Mouse (Mus musculus) intestine, embryonic 16.5 days (tissue): ENCODE measurements around the gene Stpg2. TPM values are rescaled to one million over a fixed set of nuclear protein-coding genes. Genes with fewer than 3 reads are reported as not detected.
"Not testable (repeated sequence)": the region's sequence is repeated elsewhere in the genome, so short reads cannot be mapped to it uniquely, and the experiment has no call there.

Source experiments
- ATAC-seq: fragments of 200-750 bp; cut with Nextera tagmentation; 2 replicates; pipeline ENCODE4 v1.8.0; 2017; ENCODE audit warnings: moderate TSS enrichment, moderate library complexity
- H3K27ac ChIP-seq: fragments of 300-500 bp; sonication (generic); 2 replicates; pipeline ENCODE4 v1.5.1; 2014; ENCODE audit warnings: mild to moderate bottlenecking, low read length
- H3K27me3 ChIP-seq: fragments of 300-500 bp; sonication (generic); replicated peaks from 2 replicates; pipeline ENCODE4 v1.6.1; 2014; ENCODE audit warnings: low read length, control low read depth, mixed read lengths; ENCODE audit not compliant: control insufficient read depth, insufficient read depth
- H3K36me3 ChIP-seq: fragments of 300-500 bp; sonication (generic); 2 replicates; pipeline ENCODE4 v1.6.1; 2014; ENCODE audit warnings: low read length, control low read depth; ENCODE audit not compliant: control insufficient read depth, insufficient read depth
- H3K4me1 ChIP-seq: fragments of 300-500 bp; sonication (generic); 2 replicates; pipeline ENCODE4 v1.6.1; 2014; ENCODE audit warnings: low read length, control low read depth, mixed read lengths; ENCODE audit not compliant: control insufficient read depth, insufficient read depth
- H3K4me2 ChIP-seq: fragments of 300-500 bp; sonication (generic); 2 replicates; pipeline ENCODE4 v1.6.1; 2014; ENCODE audit warnings: low read depth, low read length, control low read depth
- H3K4me3 ChIP-seq: fragments of 300-500 bp; sonication (generic); 2 replicates; pipeline ENCODE4 v1.5.1; 2014; ENCODE audit warnings: mild to moderate bottlenecking, low read length
- H3K9ac ChIP-seq: fragments of 300-500 bp; sonication (generic); 2 replicates; pipeline ENCODE4 v1.6.1; 2014; ENCODE audit warnings: low read depth, low read length
- H3K9me3 ChIP-seq: fragments of 300-500 bp; sonication (generic); 2 replicates; pipeline ENCODE4 v1.6.1; 2016; ENCODE audit warnings: low read length, control low read depth; ENCODE audit not compliant: control insufficient read depth
- WGBS: fragments of 180-500 bp; shearing (Covaris S2); extraction: QIAGEN DNeasy Blood & Tissue Kit; methylation state at CpG from one replicate; pipeline ENCODE4 v1.1.7; 2014; 5-methylcytosine and 5-hydroxymethylcytosine counted together
- polyA plus RNA-seq: library from polyadenylated mRNA; unstranded; fragments of >200 nt; fragmentation: Nextera tagmentation; extraction: Ambion mirVana; gene quantifications from 2 replicates; pipeline ENCODE4 v1.2.1, GENCODE M21; 2015

Gene Stpg2
- polyA plus RNA-seq, 1 experiment from 2014 or later = not detected

DNA sequence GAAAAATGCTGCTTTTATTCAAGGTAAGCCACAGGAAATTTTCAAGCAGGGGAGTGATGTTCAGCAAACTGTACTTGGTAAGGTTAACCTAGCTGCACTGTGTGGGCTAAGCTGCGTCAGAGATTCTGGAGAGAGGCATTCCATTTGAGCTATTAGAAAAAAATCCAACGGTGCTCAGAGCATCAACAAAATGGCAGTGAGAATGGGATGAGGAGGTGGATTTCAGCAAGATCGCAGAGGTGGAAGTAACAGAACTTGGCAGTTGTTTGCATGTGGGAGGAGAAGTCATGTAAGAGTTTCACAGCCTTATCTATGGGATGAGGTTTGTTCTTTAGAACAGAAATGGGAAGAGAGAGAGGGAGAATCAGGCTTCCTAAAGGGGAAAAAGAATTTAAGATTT lies 5.2 kb upstream of the Stpg2 start:
- Histone ChIP-seq H3K27ac (no peak overlapping the region), H3K4me3 (no peak overlapping the region), H3K4me2 (no peak overlapping the region), H3K9me3 (no peaks in the 10 kb centered on the region), H3K4me1 (no peaks in the 10 kb centered on the region), H3K36me3 (no peaks in the 10 kb centered on the region), H3K9ac (no peak overlapping the region), H3K27me3 (no peaks in the 10 kb centered on the region; the same call in 1 of the 2 replicates)
- ATAC-seq = no peak
- 79% methylated on average over 3 of the region's 3 CpGs for WGBS

DNA sequence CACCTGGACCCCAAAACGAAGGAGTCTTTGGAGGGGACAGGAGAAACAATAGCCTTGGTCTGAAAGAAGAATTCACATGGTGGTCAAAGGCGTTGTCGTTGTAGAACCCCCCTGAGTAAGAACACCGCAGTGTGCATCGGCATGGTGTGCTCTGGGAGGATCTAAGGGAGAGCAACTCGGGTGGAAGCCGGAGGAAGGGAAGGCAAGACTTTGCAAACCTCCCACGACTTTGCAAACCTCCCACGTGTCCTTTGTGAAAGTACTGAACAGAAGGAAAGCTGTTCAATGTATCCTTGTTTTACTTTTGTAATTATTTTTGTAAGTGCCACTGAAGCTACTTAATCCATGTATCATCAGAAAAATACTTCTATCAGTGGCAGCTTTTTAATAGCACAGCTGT lies 11.5 kb downstream of the Stpg2 start:
- Histone ChIP-seq H3K4me3 (no peak overlapping the region), H3K9me3 (no peaks in the 10 kb centered on the region), H3K4me2 (no peak overlapping the region), H3K9ac (no peak overlapping the region), H3K4me1 (no peaks in the 10 kb centered on the region), H3K36me3 (no peaks in the 10 kb centered on the region), H3K27me3 (no peaks in the 10 kb centered on the region), H3K27ac (no peak overlapping the region)
- no peak for ATAC-seq
- WGBS = 74% methylated on average over 9 of the region's 9 CpGs

DNA sequence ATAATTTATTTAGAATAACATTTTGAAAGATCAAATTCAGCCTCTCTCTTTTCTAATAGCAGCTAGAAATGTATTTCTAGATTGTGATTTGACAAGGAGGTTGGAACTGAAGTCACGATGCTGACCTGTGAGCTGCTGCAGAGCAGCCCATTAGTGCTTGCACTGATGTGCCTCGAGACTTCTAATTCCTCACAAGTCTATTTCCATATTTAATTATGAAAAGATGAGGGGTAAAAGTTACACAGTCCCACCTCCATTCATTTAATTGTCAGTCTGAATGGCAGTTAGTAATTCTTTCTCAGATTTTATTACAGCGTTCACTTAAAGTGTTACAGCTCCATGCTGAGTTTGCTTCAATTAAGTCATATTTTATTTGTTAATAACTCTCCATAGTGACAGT lies 19.6 kb downstream of the Stpg2 start:
- H3K27me3 ChIP-seq = no peaks in the 10 kb centered on the region
- no peak overlapping the region for H3K9ac ChIP-seq
- no peaks in the 10 kb centered on the region for H3K9me3 ChIP-seq
- H3K4me3 ChIP-seq = no peak overlapping the region
- H3K4me1 ChIP-seq = no peaks in the 10 kb centered on the region
- H3K36me3 ChIP-seq = no peaks in the 10 kb centered on the region
- no peak overlapping the region for H3K4me2 ChIP-seq
- ATAC-seq = no peak
- H3K27ac ChIP-seq = no peak overlapping the region
- WGBS = 76% methylated on average over 3 of the region's 3 CpGs

DNA sequence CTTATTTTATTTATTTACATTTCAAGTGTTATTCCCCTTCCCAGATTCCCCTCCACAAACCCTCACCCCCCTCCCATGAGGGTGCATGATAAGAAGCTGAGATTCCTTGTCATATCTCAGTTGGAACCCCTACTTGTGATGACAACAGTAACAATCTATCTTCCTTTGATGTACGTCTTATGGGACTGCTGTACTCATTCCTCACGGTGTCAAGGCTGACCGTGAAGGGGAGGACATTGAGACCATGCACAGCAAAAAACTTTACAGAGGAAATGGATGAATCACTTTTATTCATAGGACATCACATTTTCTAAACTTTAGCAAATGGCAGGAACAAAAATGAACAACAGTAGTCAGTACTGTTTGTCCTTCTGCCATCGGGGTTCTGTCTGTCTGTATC lies 21.3 kb downstream of the Stpg2 start:
- ATAC-seq = no peak
- Histone ChIP-seq H3K36me3 (no peaks in the 10 kb centered on the region), H3K4me1 (no peaks in the 10 kb centered on the region), H3K4me2 (no peak overlapping the region), H3K27me3 (no peaks in the 10 kb centered on the region), H3K27ac (no peak overlapping the region), H3K4me3 (no peak overlapping the region), H3K9ac (no peak overlapping the region), H3K9me3 (0 out of 2 replicates have a peak, but pooled peaks cover 2% of the 10 kb centered on the region)
- WGBS = 57% methylated on average over 4 of the region's 4 CpGs

DNA sequence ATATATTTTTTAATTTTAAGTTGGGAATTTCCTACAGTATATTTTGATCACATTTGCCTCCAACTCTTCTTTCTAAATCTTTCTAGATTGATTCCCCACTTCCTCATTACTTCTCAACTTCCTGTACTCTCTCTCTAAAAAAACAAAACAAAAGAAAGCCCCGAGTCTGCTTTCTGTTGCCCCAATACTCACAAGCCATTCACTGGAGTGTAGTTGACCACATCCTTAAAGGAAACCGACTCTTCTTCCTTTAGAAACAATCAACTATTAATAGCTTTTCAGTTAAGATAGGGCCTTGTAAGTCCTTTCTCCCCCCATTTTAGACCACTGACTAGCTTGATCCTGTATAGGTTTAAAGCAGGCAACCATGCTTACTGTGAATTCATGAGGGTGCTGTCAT lies 39.7 kb downstream of the Stpg2 start:
- no peak overlapping the region for H3K27ac ChIP-seq
- H3K4me1 ChIP-seq = no peaks in the 10 kb centered on the region
- 79% methylated on average over 2 of the region's 2 CpGs for WGBS
- no peak for ATAC-seq
- H3K9ac ChIP-seq = no peak overlapping the region
- no peaks in the 10 kb centered on the region for H3K9me3 ChIP-seq
- H3K27me3 ChIP-seq = no peaks in the 10 kb centered on the region
- no peak overlapping the region for H3K4me2 ChIP-seq
- H3K4me3 ChIP-seq = no peak overlapping the region
- no peaks in the 10 kb centered on the region for H3K36me3 ChIP-seq

DNA sequence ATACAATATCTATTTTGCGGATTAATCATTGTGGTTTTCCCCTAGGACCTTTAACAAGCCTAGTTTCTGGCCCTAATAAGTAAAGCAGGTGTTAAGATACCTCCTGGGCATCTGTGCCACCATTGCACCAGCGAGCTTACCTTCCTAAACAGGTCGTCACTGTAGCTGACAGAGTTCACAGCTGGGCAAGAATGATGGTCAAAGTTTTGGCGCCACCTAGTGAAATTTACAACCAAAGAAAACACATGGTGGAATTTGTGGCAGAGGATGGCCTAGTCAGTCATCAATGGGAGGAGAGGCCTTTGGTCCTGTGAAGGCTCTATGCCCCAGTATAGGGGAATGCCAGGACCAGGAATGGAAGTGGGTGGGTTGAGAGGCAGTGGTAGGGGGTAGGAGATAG lies 41.0 kb downstream of the Stpg2 start:
- ATAC-seq = no peak
- no peaks in the 10 kb centered on the region for H3K27me3 ChIP-seq
- H3K9me3 ChIP-seq = no peaks in the 10 kb centered on the region
- no peak overlapping the region for H3K4me3 ChIP-seq
- no peaks in the 10 kb centered on the region for H3K36me3 ChIP-seq
- H3K4me1 ChIP-seq = no peaks in the 10 kb centered on the region
- H3K4me2 ChIP-seq = no peak overlapping the region
- no peak overlapping the region for H3K9ac ChIP-seq
- no peak overlapping the region for H3K27ac ChIP-seq
- WGBS = 58% methylated on average over 4 of the region's 4 CpGs

DNA sequence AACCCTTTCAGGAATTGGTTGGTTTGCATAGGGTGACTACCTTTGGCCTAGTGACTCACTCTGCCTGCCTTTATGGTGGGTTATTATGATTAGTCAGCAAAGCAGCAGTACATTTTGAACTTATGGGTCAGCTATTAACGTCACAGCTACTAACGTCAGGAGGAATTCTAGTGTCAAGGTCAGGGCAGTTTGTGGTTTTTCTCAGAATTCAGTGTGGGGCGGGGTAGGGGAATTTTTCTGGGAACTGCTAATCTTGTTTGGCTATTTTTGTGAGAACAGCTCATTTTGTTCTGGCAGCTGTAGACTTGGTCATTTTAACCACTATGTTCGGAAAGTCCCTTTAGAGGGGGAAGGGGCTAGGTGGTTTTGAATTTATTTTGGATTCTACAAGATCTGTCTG lies 56.9 kb downstream of the Stpg2 start:
- not testable (repeated sequence) for H3K36me3 ChIP-seq, H3K9me3 ChIP-seq, ATAC-seq, H3K9ac ChIP-seq, H3K4me2 ChIP-seq, H3K27ac ChIP-seq, H3K27me3 ChIP-seq, H3K4me3 ChIP-seq, H3K4me1 ChIP-seq
- WGBS = 67% methylated on average over 4 of the region's 4 CpGs

DNA sequence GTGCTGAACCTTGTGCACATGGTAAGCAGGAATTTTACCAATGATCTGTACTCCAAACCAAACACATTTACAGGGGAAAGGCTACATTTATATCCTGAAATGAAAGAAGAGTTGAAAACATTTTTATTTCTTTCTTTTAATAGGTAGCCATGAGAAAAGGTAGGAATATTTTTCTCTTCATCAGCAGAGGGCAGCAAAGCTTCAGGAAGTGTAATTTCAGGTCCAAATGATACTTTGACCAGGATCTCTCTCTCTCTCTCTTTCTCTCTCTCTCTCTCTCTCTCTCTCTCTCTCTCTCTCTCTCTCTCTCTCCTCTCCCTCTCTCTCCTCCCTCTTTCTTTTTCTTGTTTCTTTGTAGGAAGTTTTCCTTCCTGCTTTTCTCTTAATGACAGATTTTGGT lies 92.4 kb downstream of the Stpg2 start:
- no peak overlapping the region for H3K27ac ChIP-seq
- no peak overlapping the region for H3K4me3 ChIP-seq
- H3K9ac ChIP-seq = no peak overlapping the region
- no peaks in the 10 kb centered on the region for H3K9me3 ChIP-seq
- H3K27me3 ChIP-seq = no peaks in the 10 kb centered on the region
- H3K4me1 ChIP-seq = no peaks in the 10 kb centered on the region
- no peak overlapping the region for H3K4me2 ChIP-seq
- H3K36me3 ChIP-seq = no peaks in the 10 kb centered on the region
- no peak for ATAC-seq

DNA sequence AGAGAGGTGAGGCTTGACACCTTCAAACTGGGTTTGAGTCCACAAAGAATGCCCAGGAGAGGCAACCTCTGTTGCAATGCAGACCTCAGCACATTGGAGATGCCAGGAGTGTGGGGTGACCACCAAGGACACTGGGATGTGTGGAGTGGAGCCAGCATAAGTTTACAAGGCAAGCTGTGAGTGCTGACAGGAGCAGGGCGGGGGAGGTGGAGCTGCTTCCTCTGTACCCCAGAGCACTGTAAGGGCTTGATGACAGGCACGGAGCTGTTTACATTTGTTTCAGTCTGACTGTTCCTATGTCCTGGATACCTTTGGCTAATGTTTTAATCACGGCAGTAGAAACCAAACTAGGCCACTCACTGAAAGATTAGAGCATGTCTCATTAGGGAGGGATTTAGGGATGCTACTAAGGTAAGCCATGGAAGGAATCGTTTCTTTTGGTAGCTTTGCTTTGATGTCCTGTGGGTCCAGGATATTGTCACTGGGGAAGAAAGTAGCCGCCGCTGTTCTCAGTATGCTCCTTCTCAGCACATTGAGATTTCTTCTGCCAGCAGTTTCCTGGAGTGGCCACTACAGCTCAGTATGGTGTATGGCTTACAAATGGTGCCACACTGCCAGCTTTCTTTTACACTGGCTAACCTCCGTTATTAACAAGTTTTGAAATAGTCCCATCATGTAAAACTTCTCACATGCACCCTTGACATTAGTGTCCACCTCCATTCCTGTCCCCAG lies 102.8 kb downstream of the Stpg2 start:
- Histone ChIP-seq H3K27me3 (no peaks in the 10 kb centered on the region), H3K4me2 (no peak overlapping the region), H3K4me3 (no peak overlapping the region), H3K4me1 (no peaks in the 10 kb centered on the region), H3K36me3 (no peaks in the 10 kb centered on the region), H3K27ac (no peak overlapping the region), H3K9me3 (no peaks in the 10 kb centered on the region), H3K9ac (no peak overlapping the region)
- 40% methylated on average over 7 of the region's 7 CpGs for WGBS
- no peak for ATAC-seq

DNA sequence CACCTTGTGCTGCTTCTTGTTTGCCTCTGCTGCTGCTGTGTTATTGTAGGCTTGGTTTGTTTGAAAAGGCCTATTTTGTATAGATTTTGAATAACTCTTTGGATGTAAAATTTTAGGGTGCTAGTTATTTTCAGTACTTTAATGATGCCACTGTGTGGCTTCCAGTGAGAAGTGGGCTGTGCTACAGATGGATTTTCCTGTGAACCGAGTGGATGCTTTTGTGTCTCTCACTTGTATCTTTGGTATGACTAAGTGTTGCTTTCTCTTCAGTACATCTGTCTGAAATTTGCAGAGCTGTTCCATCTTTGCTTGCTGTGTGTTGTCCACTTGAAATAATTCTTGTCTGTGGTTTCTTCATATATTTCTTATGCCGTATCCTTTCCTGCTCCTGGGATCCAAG lies 106.2 kb downstream of the Stpg2 start:
- no peak overlapping the region for H3K4me2 ChIP-seq
- no peaks in the 10 kb centered on the region for H3K36me3 ChIP-seq
- H3K4me3 ChIP-seq = no peak overlapping the region
- WGBS = 87% methylated on average over 2 of the region's 2 CpGs
- H3K9ac ChIP-seq = no peak overlapping the region
- no peak for ATAC-seq
- no peak overlapping the region for H3K27ac ChIP-seq
- no peaks in the 10 kb centered on the region for H3K27me3 ChIP-seq
- H3K4me1 ChIP-seq = no peaks in the 10 kb centered on the region
- no peaks in the 10 kb centered on the region for H3K9me3 ChIP-seq
